Mouse (Mus musculus): ENCODE data around the gene Magi2. TPM values are rescaled to one million over a fixed set of nuclear protein-coding genes. Genes with fewer than 3 reads are reported as not detected.
"Not testable (repeated sequence)": the region's sequence is repeated elsewhere in the genome, so short reads cannot be mapped to it uniquely, and the experiment has no call there.

The Magi2 gene
- polyA plus RNA-seq, 1 experiment from 2014 or later, result 4.1 TPM

DNA sequence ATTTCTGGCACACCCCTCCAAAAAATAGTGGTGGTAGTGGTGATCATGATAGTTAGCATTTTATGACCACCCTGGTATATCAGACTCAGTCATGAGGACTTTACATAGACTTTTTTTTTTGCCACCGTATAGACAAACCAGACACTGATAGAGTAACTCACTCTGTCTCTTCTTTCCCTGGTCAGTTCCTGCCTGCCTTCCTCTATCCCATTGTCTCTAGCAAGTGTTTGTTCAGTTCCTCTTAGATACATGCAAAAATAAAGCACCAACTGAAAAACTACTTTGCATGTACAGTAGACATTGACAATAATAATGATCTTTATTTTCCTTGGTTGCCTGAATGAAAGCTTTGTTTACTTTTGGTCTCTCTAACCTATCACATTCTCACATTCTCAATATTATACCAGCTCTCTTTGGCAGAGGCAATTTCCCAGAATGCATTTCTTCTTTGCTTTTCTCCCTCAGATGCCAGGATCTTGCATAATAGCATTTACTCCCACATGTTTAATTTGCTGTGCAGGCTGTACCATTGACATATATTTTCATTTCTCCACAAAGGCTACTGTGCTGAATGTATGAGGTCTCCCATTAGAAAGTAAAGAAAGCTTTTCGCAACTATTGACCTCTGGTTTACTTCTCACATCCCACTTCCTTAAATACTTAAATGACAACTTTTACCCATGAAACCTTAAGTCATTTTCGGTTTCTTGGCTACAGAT lies 1029.5 kb downstream of the Magi2 start:
- no peak for ATAC-seq (replicated peaks; ENCODE audit: insufficient number of reproducible peaks, insufficient read depth, low FRiP score, low read depth)
- no peaks in the 10 kb centered on the region for H3K9me3 ChIP-seq (replicated peaks)
- no peak overlapping the region for H3K9ac ChIP-seq
- no peak overlapping the region for H3K27ac ChIP-seq
- H3K4me2 ChIP-seq, result no peak overlapping the region
- H3K36me3 ChIP-seq, result no peaks in the 10 kb centered on the region
- no peak overlapping the region for H3K4me3 ChIP-seq
- 62% methylated on average over 3 of the region's 3 CpGs for WGBS
- no peaks in the 10 kb centered on the region for H3K4me1 ChIP-seq (replicated peaks)
- H3K27me3 ChIP-seq, result no peaks in the 10 kb centered on the region

DNA sequence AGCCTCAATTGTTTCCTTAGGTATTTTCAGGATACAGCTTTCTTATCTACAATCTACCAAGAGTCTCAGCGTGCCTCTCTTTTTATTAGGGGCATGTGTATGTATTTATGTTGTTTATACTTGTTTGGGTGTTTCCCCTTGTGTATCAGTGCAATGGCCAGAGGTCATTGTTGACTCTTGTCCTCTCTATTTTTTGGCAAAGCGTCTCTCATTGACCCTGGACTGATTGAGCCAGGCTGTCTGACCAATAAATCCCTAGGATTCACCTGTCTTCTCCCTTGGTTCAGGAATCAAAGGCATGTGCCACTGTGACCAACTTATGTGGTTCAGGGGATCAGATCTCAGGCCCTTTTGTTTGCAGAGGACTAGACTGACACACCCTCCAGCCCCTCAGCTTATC lies 1030.1 kb downstream of the Magi2 start:
- 50% methylated on average over 2 of the region's 2 CpGs for WGBS
- Histone ChIP-seq H3K4me2 (no peak overlapping the region), H3K9ac (no peak overlapping the region), H3K36me3 (no peaks in the 10 kb centered on the region), H3K27me3 (no peaks in the 10 kb centered on the region), H3K9me3 (replicated peaks) (no peaks in the 10 kb centered on the region), H3K27ac (no peak overlapping the region), H3K4me3 (no peak overlapping the region), H3K4me1 (replicated peaks) (no peaks in the 10 kb centered on the region)
- no peak for ATAC-seq (replicated peaks; ENCODE audit: insufficient number of reproducible peaks, insufficient read depth, low FRiP score, low read depth)

DNA sequence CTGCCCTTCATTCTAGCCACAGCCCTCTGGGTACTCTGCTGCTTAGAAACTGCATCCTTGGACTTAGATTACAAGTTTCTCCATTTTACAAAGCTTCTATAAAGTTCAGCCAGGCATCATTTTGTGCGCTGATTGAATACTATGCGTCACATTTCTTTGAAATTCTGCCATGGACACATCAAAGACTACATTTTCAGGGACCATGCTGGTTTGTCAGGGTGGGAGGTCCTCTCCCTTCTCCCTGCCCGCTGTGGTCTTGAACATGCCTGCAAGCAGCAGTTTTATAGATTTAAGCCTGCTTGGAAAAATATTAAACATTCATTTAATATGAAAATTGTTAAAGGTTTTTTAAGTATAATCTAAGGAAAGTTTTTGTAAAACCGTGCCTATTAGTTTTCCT lies 1030.6 kb downstream of the Magi2 start:
- no peak for ATAC-seq (replicated peaks; ENCODE audit: insufficient number of reproducible peaks, insufficient read depth, low FRiP score, low read depth)
- WGBS, result 87% methylated on average over 4 of the region's 4 CpGs
- H3K27ac ChIP-seq, result no peak overlapping the region
- H3K4me3 ChIP-seq, result no peak overlapping the region
- H3K4me1 ChIP-seq (replicated peaks), result no peaks in the 10 kb centered on the region
- H3K36me3 ChIP-seq, result no peaks in the 10 kb centered on the region
- H3K4me2 ChIP-seq, result no peak overlapping the region
- no peaks in the 10 kb centered on the region for H3K9me3 ChIP-seq (replicated peaks)
- H3K9ac ChIP-seq, result no peak overlapping the region
- no peaks in the 10 kb centered on the region for H3K27me3 ChIP-seq

DNA sequence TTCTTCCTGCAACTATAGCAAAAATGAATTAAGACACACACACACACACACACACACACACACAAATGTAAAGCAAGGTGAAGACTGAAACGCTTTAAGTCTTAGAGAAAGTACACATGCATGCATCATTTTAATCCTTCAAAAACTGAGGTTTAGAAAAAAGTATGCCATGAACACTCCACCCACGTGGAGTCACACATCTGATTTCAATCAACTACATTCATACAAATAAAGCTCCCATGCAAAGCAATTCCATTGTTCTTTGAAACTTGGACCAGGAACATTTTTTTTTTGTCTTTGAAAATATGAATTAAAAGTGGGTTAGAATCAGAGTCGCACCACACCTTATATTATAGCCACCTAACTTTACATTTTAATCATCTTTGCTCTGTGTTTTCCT lies 1032.9 kb downstream of the Magi2 start:
- H3K4me2 ChIP-seq, result no peak overlapping the region

DNA sequence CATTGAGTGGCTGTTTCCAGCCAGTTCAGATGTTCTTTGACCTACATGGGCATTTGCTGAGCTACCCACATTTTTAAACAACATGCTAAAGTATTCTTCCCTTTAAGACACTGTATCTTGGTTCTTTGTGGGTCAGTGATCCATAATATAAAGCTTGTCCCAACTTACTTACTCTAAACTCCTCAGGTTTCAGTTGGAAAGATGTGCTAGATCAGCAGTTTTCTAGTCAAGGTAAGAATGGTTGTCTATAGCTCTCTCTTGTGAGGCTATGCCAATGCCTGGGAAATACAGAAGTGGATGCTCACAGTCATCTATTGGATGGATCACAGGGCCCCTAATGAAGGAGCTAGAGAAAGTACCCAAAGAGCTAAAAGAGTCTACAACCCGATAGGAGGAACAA lies 1045.8 kb downstream of the Magi2 start:
- not testable (repeated sequence) for ATAC-seq (replicated peaks; ENCODE audit: insufficient number of reproducible peaks, insufficient read depth, low FRiP score, low read depth); H3K27me3 ChIP-seq; H3K4me3 ChIP-seq; H3K9me3 ChIP-seq (replicated peaks); H3K36me3 ChIP-seq; H3K4me1 ChIP-seq (replicated peaks); H3K9ac ChIP-seq; H3K27ac ChIP-seq; H3K4me2 ChIP-seq
- 78% methylated on average over 1 of the region's 1 CpGs for WGBS

More for the DNA sequence above, 1032.9 kb downstream of the Magi2 start:
- Histone ChIP-seq H3K4me3 (no peak overlapping the region), H3K27me3 (no peaks in the 10 kb centered on the region), H3K27ac (no peak overlapping the region), H3K9me3 (replicated peaks) (no peaks in the 10 kb centered on the region), H3K4me1 (replicated peaks) (no peaks in the 10 kb centered on the region), H3K9ac (no peak overlapping the region), H3K36me3 (no peaks in the 10 kb centered on the region)
- 76% methylated on average over 3 of the region's 3 CpGs for WGBS
- no peak for ATAC-seq (replicated peaks; ENCODE audit: insufficient number of reproducible peaks, insufficient read depth, low FRiP score, low read depth)

DNA sequence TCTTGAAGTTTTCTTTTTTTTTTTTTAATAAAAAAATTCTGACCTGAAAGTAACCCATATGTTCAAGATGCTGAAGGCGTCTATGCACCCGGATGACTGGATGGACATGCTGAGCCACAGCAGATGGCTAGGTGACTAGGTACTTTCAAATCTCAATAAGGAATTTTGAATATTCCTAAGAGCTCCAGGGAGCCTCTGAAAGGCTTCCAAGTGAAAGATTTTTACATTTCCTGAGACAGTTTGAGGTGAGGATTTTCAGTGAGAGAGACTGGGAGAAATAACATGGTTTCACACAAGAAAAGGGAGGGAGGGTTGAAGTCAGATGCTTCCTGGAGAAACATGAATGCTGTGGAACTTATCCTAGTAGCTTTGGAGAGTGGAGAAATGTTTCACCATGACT lies 1048.8 kb downstream of the Magi2 start:
- Histone ChIP-seq H3K4me2 (no peak overlapping the region), H3K4me3 (no peak overlapping the region), H3K9ac (no peak overlapping the region), H3K27me3 (no peaks in the 10 kb centered on the region), H3K4me1 (replicated peaks) (no peaks in the 10 kb centered on the region), H3K9me3 (replicated peaks) (no peaks in the 10 kb centered on the region), H3K36me3 (no peaks in the 10 kb centered on the region), H3K27ac (no peak overlapping the region)
- WGBS, result 76% methylated on average over 2 of the region's 2 CpGs
- no peak for ATAC-seq (replicated peaks; ENCODE audit: insufficient number of reproducible peaks, insufficient read depth, low FRiP score, low read depth)

DNA sequence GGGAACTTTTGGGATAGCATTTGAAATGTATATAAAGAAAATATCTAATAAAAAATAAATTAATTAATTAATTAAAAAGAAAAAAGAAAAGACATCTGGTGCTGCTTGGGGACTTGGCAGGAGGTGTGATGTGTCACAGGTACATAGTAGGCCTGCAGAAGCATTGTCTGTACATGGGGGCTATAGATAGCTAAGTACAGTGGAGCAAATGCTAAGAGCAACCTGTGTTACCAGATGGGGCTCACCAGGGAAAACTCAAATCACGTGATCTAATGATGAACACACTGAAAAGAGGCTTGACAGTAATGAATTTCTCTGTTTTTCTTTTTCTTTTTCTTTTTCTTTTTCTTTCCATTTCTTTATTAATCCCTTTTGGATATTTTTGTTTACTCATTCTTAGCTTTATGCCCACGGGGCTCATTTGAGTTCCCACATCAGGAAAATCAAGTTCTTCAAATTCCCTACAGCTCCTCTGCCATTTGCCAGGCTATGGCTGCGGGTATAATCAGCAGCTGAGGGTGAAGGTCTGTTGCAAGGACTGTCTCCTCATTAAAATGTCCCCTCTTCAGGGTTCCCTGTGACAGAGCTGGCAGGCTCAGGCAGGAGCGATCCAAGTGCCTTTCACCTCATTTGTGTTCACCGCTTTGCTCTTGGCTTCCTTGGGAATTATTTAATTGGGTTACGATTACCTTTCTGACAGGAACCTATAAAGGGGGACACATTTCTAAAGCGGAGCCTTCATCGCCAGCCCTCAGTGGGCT lies 1058.4 kb downstream of the Magi2 start:
- H3K27ac ChIP-seq, result no peak overlapping the region
- H3K4me2 ChIP-seq, result no peak overlapping the region
- no peak for ATAC-seq (replicated peaks; ENCODE audit: insufficient number of reproducible peaks, insufficient read depth, low FRiP score, low read depth)
- no peak overlapping the region for H3K9ac ChIP-seq
- H3K27me3 ChIP-seq, result no peaks in the 10 kb centered on the region
- no peak overlapping the region for H3K4me3 ChIP-seq
- no peaks in the 10 kb centered on the region for H3K4me1 ChIP-seq (replicated peaks)
- WGBS, result 81% methylated on average over 8 of the region's 8 CpGs
- H3K36me3 ChIP-seq, result no peaks in the 10 kb centered on the region
- H3K9me3 ChIP-seq (replicated peaks), result no peaks in the 10 kb centered on the region

DNA sequence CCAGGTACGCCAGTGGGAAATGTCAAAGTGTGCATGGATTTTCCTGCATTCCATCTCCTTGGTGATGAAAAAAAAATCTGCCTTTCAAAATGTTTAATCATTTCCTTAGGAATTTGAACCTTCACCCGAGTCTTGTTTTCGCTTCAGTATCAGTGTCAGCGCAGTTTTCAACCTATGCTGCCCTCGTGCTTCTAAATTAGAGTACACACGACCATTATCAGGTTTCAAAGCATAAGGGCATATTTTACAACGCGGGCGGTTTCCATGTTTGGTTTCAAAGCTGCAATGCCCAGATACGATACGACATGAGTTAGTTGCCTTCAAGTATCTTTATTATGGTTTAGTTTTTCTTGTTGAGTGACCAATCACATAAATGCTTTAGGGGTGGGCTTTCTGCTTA lies 1067.7 kb downstream of the Magi2 start:
- no peak for ATAC-seq (replicated peaks; ENCODE audit: insufficient number of reproducible peaks, insufficient read depth, low FRiP score, low read depth)
- Histone ChIP-seq H3K4me2 (no peak overlapping the region), H3K4me1 (replicated peaks) (no peaks in the 10 kb centered on the region), H3K9ac (no peak overlapping the region), H3K27me3 (no peaks in the 10 kb centered on the region), H3K9me3 (replicated peaks) (no peaks in the 10 kb centered on the region), H3K36me3 (no peaks in the 10 kb centered on the region), H3K27ac (no peak overlapping the region), H3K4me3 (no peak overlapping the region)
- WGBS, result 60% methylated on average over 11 of the region's 11 CpGs

DNA sequence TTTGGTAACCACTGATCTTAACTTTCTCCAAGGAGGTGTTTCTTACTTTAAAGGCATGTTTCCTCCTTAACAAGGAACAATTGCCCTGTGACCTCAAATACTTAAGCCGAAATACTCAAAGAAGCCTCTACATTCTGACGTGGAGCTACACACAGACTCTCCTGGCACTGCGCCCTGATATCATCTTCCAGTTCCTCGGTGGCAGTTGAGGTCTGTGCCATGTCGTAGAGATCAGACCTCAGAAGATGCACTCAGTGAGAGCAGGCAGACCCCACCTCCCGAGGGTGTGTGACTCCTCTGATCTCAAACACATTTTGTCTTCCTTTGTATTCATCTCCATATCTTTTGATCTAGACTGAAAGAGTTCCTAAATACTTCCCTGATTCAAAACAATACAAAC lies 1073.0 kb downstream of the Magi2 start:
- Histone ChIP-seq H3K4me2 (no peak overlapping the region), H3K9me3 (replicated peaks) (no peaks in the 10 kb centered on the region), H3K27ac (no peak overlapping the region), H3K36me3 (no peaks in the 10 kb centered on the region), H3K4me3 (no peak overlapping the region), H3K4me1 (replicated peaks) (no peaks in the 10 kb centered on the region), H3K27me3 (no peaks in the 10 kb centered on the region), H3K9ac (no peak overlapping the region)
- 61% methylated on average over 6 of the region's 6 CpGs for WGBS
- no peak for ATAC-seq (replicated peaks; ENCODE audit: insufficient number of reproducible peaks, insufficient read depth, low FRiP score, low read depth)

DNA sequence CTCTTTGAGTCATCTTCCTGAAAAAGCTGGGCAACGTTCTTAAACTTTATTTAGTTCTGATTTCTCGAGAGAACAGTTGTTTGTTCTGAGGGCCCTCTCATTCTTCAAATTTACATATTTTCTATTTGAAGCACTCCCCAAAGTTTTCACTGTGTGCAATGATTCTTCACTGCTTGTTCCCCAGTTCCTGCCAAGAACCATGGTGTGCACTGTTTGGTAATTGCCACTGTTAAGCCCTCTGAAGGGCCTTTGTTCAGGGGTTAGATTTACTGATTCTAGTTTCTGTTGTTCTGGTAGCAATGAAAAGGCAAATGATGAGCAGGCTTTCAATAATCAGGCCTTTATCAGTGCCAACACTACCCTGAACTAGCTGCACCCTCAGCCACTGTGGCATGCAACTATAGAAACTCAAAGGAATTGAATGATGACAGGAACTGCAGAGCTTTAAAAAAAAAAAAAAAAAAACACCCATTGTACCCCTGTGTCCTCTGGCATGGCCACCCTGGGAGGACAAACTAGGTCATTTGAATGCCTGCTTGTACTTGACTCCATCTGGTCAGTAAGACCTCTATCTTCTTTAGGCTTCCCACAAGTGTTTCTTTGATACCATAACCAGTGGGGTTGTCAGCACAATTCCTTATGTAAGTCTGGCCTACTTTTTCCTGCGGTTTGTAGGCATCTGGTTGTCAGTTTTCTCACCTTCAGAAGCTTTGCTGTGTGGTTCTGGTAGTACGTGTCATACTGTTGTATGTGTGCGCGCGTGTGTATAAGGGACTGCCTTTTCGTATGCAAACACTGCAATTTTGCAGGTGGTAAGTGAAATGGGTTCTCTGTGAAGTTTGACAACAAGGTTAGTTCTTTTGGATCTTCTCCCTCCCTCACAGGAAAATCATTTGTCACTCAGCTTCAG lies 1076.5 kb downstream of the Magi2 start:
- H3K27me3 ChIP-seq, result no peaks in the 10 kb centered on the region
- H3K9ac ChIP-seq, result no peak overlapping the region
- WGBS, result 72% methylated on average over 8 of the region's 8 CpGs

DNA sequence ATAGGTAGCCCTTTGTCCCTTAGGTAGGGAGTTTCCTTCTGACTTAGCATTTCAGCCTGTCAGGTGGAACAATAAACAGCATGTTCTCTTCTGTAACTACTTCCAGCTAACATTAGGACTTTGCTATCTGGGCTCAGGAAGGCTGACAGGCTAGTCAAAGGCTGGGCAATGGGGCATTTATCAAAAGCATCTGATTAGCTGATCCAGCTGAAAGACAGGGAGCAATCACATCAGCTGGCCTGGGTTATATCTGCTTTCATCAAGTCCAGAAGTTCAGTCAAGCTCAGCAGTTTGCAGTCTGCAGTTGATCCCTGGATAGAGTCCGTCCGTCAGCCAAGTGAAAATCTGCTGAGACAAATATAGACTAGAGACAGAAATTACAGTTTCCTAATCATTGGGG lies 1094.1 kb downstream of the Magi2 start:
- no peak for ATAC-seq (replicated peaks; ENCODE audit: insufficient number of reproducible peaks, insufficient read depth, low FRiP score, low read depth)
- Histone ChIP-seq H3K27ac (no peak overlapping the region), H3K36me3 (no peaks in the 10 kb centered on the region), H3K27me3 (no peaks in the 10 kb centered on the region), H3K4me2 (no peak overlapping the region), H3K4me3 (no peak overlapping the region), H3K9me3 (replicated peaks) (no peaks in the 10 kb centered on the region), H3K9ac (no peak overlapping the region), H3K4me1 (replicated peaks) (no peaks in the 10 kb centered on the region)
- WGBS, result 34% methylated on average over 2 of the region's 2 CpGs

More for the DNA sequence above, 1076.5 kb downstream of the Magi2 start:
- ATAC-seq (replicated peaks; ENCODE audit: insufficient number of reproducible peaks, insufficient read depth, low FRiP score, low read depth), result no peak
- Histone ChIP-seq H3K9me3 (replicated peaks) (no peaks in the 10 kb centered on the region), H3K4me3 (no peak overlapping the region), H3K4me1 (replicated peaks) (no peaks in the 10 kb centered on the region), H3K36me3 (no peaks in the 10 kb centered on the region), H3K4me2 (no peak overlapping the region), H3K27ac (no peak overlapping the region)

Data from heart, embryonic 15.5 days (tissue).